Mouse (Mus musculus) ES-E14 (cell line): ENCODE measurements around the gene Sun2. TPM values are rescaled to one million over a fixed set of nuclear protein-coding genes. Genes with fewer than 3 reads are reported as not detected.

Source experiments
- DNase-seq: peaks from one replicate; pipeline ENCODE4 v3.0.0-alpha.2; 2013; ENCODE audit warnings: low read depth, low spot score
- H3K27ac ChIP-seq: 2 replicates; pipeline ENCODE4 v1.5.1; 2012; ENCODE audit warnings: low read depth, mild to moderate bottlenecking, low read length, moderate library complexity, mixed read lengths; ENCODE audit not compliant: poor library complexity, insufficient read depth, severe bottlenecking
- H3K36me3 ChIP-seq: 2 replicates; pipeline ENCODE4 v1.6.1; 2012; ENCODE audit warnings: mild to moderate bottlenecking, low read length, moderate library complexity, mixed read lengths; ENCODE audit not compliant: control insufficient read depth, poor library complexity, insufficient read depth, severe bottlenecking
- H3K4me1 ChIP-seq, 2 experiments: fragments of 150-350 bp in 1 of 2; sonication (generic) in 1 of 2; 2 replicates each; pipeline ENCODE4 v1.6.1; 2012; ENCODE audit warnings: low read length in 2 of 2, mild to moderate bottlenecking in 1 of 2, mixed read lengths in 1 of 2; ENCODE audit not compliant: control insufficient read depth in 2 of 2, insufficient read depth in 2 of 2, poor library complexity in 1 of 2
- H3K4me3 ChIP-seq, 2 experiments: fragments of 150-350 bp in 1 of 2; sonication (generic) in 1 of 2; 2 replicates each; pipeline ENCODE4 v1.5.1; 2012; ENCODE audit warnings: low read length in 2 of 2, low read depth in 1 of 2, mild to moderate bottlenecking in 1 of 2, mixed read lengths in 1 of 2; ENCODE audit not compliant: insufficient read depth in 1 of 2, poor library complexity in 1 of 2, severe bottlenecking in 1 of 2
- H3K9ac ChIP-seq: 2 replicates; pipeline ENCODE4 v1.6.1; 2012; ENCODE audit warnings: low read depth, mild to moderate bottlenecking, low read length, mixed read lengths; ENCODE audit not compliant: poor library complexity, insufficient read depth, severe bottlenecking
- H3K9me3 ChIP-seq: fragments of 150-350 bp; sonication (generic); 2 replicates; pipeline ENCODE4 v1.6.1; 2012; ENCODE audit warnings: low read depth, mild to moderate bottlenecking, low read length; ENCODE audit not compliant: control insufficient read depth, insufficient read depth
- CHD2 ChIP-seq: IDR thresholded peaks from 2 replicates; pipeline ENCODE4 v1.6.1; 2014; ENCODE audit warnings: mild to moderate bottlenecking, low read depth, low read length, inconsistent platforms
- HCFC1 ChIP-seq: IDR thresholded peaks from 2 replicates; pipeline ENCODE4 v1.6.1; 2012; ENCODE audit warnings: low read length, inconsistent platforms, borderline replicate concordance; ENCODE audit not compliant: insufficient read depth
- MAFK ChIP-seq: IDR thresholded peaks from 2 replicates; pipeline ENCODE4 v1.6.1; 2014; ENCODE audit warnings: mild to moderate bottlenecking, low read depth, low read length, inconsistent platforms; ENCODE audit not compliant: insufficient read depth
- ZC3H11A ChIP-seq: IDR thresholded peaks from 2 replicates; pipeline ENCODE4 v1.6.1; 2012; ENCODE audit warnings: low read depth, mild to moderate bottlenecking, inconsistent platforms, low read length, borderline replicate concordance
- ZNF384 ChIP-seq: IDR thresholded peaks from 2 replicates; pipeline ENCODE4 v1.6.1; 2012; ENCODE audit warnings: low read depth, low read length, inconsistent platforms
- in situ Hi-C, 2 experiments: fragments of 600-800 bp; cut with MboI; formaldehyde crosslinking; loops; one replicate each; pipeline ENCODE4 v1.15.1; 2025; ENCODE audit warnings: low sequenced_read_pairs in 2 of 2, inconsistent platforms in 1 of 2; ENCODE audit not compliant: unreplicated experiment in 2 of 2
- total RNA-seq: library from RNA; depleted of rRNA; stranded (reverse); fragments of 300-350 nt; gene quantifications from 2 replicates; pipeline ENCODE4 v1.2.3, GENCODE M21; 2012; rRNA removed

The Sun2 gene
- total RNA-seq, 1 experiment = 29.8 TPM

- no peak for DNase-seq
- Histone ChIP-seq H3K9me3 (no peaks in the 10 kb centered on the region), H3K36me3 (no peaks in the 10 kb centered on the region; the same call in 1 of the 2 replicates), H3K4me3 (no peak overlapping the region), H3K4me1 (peaks cover 2 to 16% of the 10 kb centered on the region in 2 experiments; a peak in 2 of 4 replicates), H3K9ac (no peak overlapping the region), H3K27ac (no peak overlapping the region)
- TF ChIP-seq HCFC1 (no peak), ZC3H11A (no peak), ZNF384 (no peak), MAFK (no peak), CHD2 (no peak)
- in situ Hi-C loops = no loop called here
Measured at GRCm38 (mm10) chr15:79683146-79683545, 59.2 kb downstream of the Sun2 start.

DNA sequence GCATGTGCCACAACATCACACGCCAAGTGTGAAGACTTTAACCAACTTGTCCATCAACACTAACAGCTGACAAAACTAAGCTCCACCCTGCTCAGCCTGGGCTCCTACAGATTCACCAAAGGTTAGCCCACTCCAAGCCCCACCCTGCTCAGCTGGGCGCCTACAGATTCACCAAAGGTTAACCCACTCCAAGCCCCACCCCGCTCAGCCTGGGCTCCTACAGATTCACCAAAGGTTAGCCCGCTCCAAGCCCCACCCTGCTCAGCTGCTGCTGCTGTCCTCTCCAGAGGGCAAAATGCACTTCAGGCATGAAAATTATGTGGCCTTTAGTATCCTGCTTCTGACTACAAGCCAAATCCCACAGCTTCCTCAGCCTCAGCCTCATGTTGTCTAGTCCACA is 60.4 kb downstream of the Sun2 start:
- TF ChIP-seq HCFC1 (no peak), CHD2 (no peak), ZC3H11A (no peak), MAFK (no peak), ZNF384 (no peak)
- no peaks in the 10 kb centered on the region for H3K9me3 ChIP-seq
- H3K4me1 ChIP-seq = peaks cover 2 to 16% of the 10 kb centered on the region in 2 experiments; a peak in 2 of 4 replicates
- peaks cover 4% of the 10 kb centered on the region for H3K36me3 ChIP-seq
- no peak overlapping the region for H3K27ac ChIP-seq
- in situ Hi-C loops = no loop called here
- no peak for DNase-seq
- no peak overlapping the region for H3K4me3 ChIP-seq
- no peak overlapping the region for H3K9ac ChIP-seq

DNA sequence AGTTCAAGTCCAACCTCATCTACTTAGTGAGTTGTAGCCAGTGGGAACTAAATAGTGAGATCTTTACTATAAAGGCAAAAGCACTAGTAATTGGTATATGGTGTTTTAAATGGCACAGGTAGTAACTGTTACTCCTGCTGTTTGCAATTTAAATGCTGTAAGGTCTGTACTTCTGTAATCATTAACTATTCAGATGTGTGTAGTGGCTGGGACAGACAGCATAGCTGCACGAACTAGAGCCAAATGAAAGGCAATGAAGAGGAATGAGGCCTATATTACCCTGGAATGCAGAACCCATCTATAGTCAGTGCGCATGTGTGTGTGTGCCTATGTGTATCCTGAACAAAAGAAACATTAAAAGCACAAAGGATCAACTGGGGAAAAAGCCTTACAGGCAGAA is 64.4 kb downstream of the Sun2 start:
- Histone ChIP-seq H3K4me1 (peaks cover 2 to 5% of the 10 kb centered on the region in 2 experiments; a peak in 2 of 4 replicates), H3K36me3 (peaks cover 28% of the 10 kb centered on the region), H3K27ac (no peak overlapping the region), H3K4me3 (no peak overlapping the region), H3K9me3 (no peaks in the 10 kb centered on the region), H3K9ac (no peak overlapping the region)
- no peak for TF ChIP-seq HCFC1
- TF ChIP-seq ZNF384 = no peak
- DNase-seq = no peak
- in situ Hi-C loops = no loop called here

Other genes with a start within 250 kb of the Sun2 start
- gene Kcnj4, start 237.3 kb downstream of the Sun2 start, total RNA-seq = 3.2 and 5.8 TPM in 2 replicates
- 16.2 and 25.6 TPM in 2 replicates for gene Kdelr3, start 226.1 kb downstream of the Sun2 start, total RNA-seq
- gene Ddx17, start 195.8 kb downstream of the Sun2 start, total RNA-seq = 186 and 211 TPM in 2 replicates
- 3.4 and 6.4 TPM in 2 replicates for gene Dmc1, start 137.4 kb downstream of the Sun2 start, total RNA-seq
- gene Fam227a, start 83.6 kb downstream of the Sun2 start, total RNA-seq = 1.2 TPM in 2 replicates
- gene Cby1, start 83.3 kb downstream of the Sun2 start, total RNA-seq = 21.9 and 29.5 TPM in 2 replicates
- gene Tomm22, start 71.7 kb downstream of the Sun2 start, total RNA-seq = 103 and 182 TPM in 2 replicates
- 19.3 and 25.3 TPM in 2 replicates for gene Josd1, start 54.6 kb downstream of the Sun2 start, total RNA-seq
- 45.3 and 48.1 TPM in 2 replicates for gene Gtpbp1, start 51.7 kb downstream of the Sun2 start, total RNA-seq
- gene Dnal4, start 35.3 kb upstream of the Sun2 start, total RNA-seq = 16.5 and 23.5 TPM in 2 replicates
- 7.9 and 10.3 TPM in 2 replicates for gene Nptxr, start 62.2 kb upstream of the Sun2 start, total RNA-seq
- gene Npcd, start 91.7 kb upstream of the Sun2 start, total RNA-seq = 3.4 and 9.3 TPM in 2 replicates
- gene Cbx6, start 92.2 kb upstream of the Sun2 start, total RNA-seq = 28.2 and 30.1 TPM in 2 replicates
- gene Apobec3, start 149.1 kb upstream of the Sun2 start, total RNA-seq = 39.9 and 42.4 TPM in 2 replicates
- 171 and 233 TPM in 2 replicates for gene Cbx7, start 228.6 kb upstream of the Sun2 start, total RNA-seq